Mouse (Mus musculus) heart, embryonic 11.5 days (tissue): ENCODE results near the gene Ankrd2. TPM values are rescaled to one million over a fixed set of nuclear protein-coding genes. Genes with fewer than 3 reads are reported as not detected.
A peak's percentile ranks its signal among the peaks of the same experiment; 100 is the strongest.

Source experiments
- ATAC-seq: fragments of 200-750 bp; cut with Nextera tagmentation; replicated peaks from 2 replicates; pipeline ENCODE4 v1.8.0; 2017; ENCODE audit warnings: moderate library complexity; ENCODE audit not compliant: insufficient number of reproducible peaks, low FRiP score, low TSS enrichment
- H3K27ac ChIP-seq: fragments of 300-500 bp; sonication (generic); 2 replicates; pipeline ENCODE4 v1.5.1; 2014; ENCODE audit warnings: mild to moderate bottlenecking, low read depth, low read length
- H3K27me3 ChIP-seq: fragments of 300-500 bp; sonication (generic); 2 replicates; pipeline ENCODE4 v1.6.1; 2014; ENCODE audit warnings: mild to moderate bottlenecking, low read length, mixed read lengths; ENCODE audit not compliant: control insufficient read depth, insufficient read depth
- H3K36me3 ChIP-seq: fragments of 300-500 bp; sonication (generic); 2 replicates; pipeline ENCODE4 v1.6.1; 2014; ENCODE audit warnings: mild to moderate bottlenecking, low read length, moderate library complexity, mixed read lengths; ENCODE audit not compliant: control insufficient read depth, insufficient read depth
- H3K4me1 ChIP-seq: fragments of 300-500 bp; sonication (generic); 2 replicates; pipeline ENCODE4 v1.6.1; 2014; ENCODE audit warnings: low read length; ENCODE audit not compliant: control insufficient read depth, insufficient read depth
- H3K4me2 ChIP-seq: fragments of 300-500 bp; sonication (generic); 2 replicates; pipeline ENCODE4 v1.6.1; 2014; ENCODE audit warnings: mild to moderate bottlenecking, moderate library complexity
- H3K4me3 ChIP-seq: fragments of 300-500 bp; sonication (generic); 2 replicates; pipeline ENCODE4 v1.5.1; 2014; ENCODE audit warnings: low read depth, low read length
- H3K9ac ChIP-seq: fragments of 300-500 bp; sonication (generic); 2 replicates; pipeline ENCODE4 v1.6.1; 2014; ENCODE audit warnings: mild to moderate bottlenecking, low read depth, low read length, moderate library complexity
- H3K9me3 ChIP-seq: fragments of 300-500 bp; sonication (generic); replicated peaks from 2 replicates; pipeline ENCODE4 v1.6.1; 2016; ENCODE audit warnings: low read length; ENCODE audit not compliant: control insufficient read depth
- WGBS: fragments of 180-500 bp; shearing (Covaris S2); extraction: QIAGEN DNeasy Blood & Tissue Kit; methylation state at CpG from one replicate; pipeline ENCODE4 v1.1.7; 2014; ENCODE audit not compliant: insufficient replicate concordance; 5-methylcytosine and 5-hydroxymethylcytosine counted together
- polyA plus RNA-seq: library from polyadenylated mRNA; unstranded; fragments of >200 nt; fragmentation: Nextera tagmentation; extraction: Ambion mirVana; gene quantifications from 2 replicates; pipeline ENCODE4 v1.2.1, GENCODE M21; 2014

Ankrd2 gene
- polyA plus RNA-seq, 1 experiment from 2014 or later = not detected

DNA sequence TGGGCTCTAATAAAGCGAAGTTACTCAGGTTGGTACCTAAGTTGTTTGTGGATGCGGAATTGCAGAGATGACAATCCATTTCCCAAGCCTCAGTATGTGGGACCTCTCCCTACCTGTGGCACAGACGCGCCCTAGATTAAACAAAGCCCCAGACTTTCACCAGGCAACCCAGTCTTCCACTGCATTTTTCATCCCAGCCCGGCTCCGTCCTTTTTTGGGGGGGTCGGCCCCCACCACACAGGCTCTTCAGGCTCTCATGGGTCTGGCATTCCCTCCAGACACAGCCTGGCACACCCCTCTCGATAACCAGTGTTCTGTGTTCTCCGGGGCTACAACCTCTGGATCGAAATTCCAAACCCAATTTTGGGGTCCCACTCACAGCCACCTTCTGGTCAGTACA is 49.9 kb downstream of the Ankrd2 start:
- no peak for ATAC-seq
- Histone ChIP-seq H3K36me3 (no peaks in the 10 kb centered on the region), H3K9ac (peak overlapping the region; percentile 77), H3K27ac (no peak overlapping the region), H3K4me2 (peak overlapping the region; percentile 90), H3K4me1 (peaks cover 8% of the 10 kb centered on the region; the same call in 1 of the 2 replicates), H3K4me3 (peak overlapping the region; percentile 75), H3K9me3 (no peaks in the 10 kb centered on the region), H3K27me3 (no peaks in the 10 kb centered on the region)
- 8% methylated on average over 10 of the region's 10 CpGs for WGBS

DNA sequence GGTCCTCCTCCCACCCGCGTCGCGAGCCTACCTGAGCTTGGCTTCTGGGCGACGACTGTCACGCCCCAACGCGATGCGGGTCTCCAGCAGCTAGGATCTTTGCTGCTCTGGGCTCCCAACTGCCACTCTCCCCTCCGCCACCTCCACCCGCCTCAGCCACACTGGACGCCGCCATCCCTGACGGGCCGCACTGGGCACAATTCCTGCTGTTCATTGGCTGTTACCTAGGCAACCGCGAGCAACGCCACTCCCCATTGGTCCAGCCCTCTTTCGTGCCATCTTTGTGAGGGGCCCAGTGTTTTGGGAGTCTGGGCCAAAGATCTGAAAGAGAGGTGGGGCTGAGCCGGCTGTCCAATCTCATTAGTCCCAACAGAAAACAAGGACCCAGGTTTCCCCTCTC is 50.4 kb downstream of the Ankrd2 start, which contains the start of gene Morn4:
Morn4 (minus strand) TSS at position 192 of the 400 bp plus-strand sequence.
- Histone ChIP-seq H3K9ac (peak within 1 kb of the TSS; percentile 77), H3K4me1 (peaks cover 9% of the 10 kb centered on the region; the same call in 1 of the 2 replicates), H3K9me3 (no peaks in the 10 kb centered on the region), H3K4me3 (peak within 1 kb of the TSS; percentile 75), H3K27ac (no peak within 1 kb of the TSS), H3K27me3 (no peaks in the 10 kb centered on the region), H3K36me3 (no peaks in the 10 kb centered on the region), H3K4me2 (peak within 1 kb of the TSS; percentile 90)
- WGBS = under 1% methylated on average over 21 of the region's 21 CpGs
- ATAC-seq = peak; percentile 62

DNA sequence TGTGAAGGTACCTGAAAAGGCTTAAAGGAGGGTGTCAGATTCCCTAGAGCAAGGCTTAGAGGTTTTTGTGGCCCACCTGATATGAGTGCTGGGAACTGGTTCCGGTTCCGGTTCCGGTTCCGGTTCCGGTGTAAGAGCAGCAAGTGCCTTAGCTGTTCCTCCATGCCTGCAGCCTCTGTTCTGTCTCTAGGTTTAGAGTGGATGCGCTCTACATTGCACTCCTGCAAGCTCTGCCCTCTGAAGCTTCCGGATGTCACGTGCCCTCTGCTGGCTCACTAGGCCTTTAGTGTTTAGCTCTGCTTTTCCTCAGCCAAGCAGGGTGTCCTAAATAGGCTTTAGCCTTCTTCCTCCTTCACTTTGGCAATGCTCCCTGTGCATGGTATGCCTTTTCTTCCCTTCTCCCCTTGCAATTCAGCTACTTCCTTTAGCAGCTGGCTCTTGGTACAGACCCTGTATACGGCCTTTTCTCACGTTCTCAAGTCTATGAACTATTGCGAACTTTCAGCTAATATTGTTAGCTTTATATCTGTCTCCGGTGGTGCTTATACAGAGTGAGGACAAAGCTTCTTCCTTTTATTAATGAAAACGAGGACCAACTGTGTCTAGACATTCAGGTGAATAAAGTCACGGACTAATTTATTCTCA is 53.4 kb downstream of the Ankrd2 start:
- Histone ChIP-seq H3K4me2 (peak overlapping the region; percentile 87), H3K9me3 (no peaks in the 10 kb centered on the region), H3K4me3 (peak overlapping the region; percentile 94), H3K27ac (peak overlapping the region; percentile 70), H3K27me3 (no peaks in the 10 kb centered on the region), H3K36me3 (no peaks in the 10 kb centered on the region; the same call in 1 of the 2 replicates), H3K9ac (peak overlapping the region; percentile 91; the same call in 1 of the 2 replicates), H3K4me1 (peaks cover 17% of the 10 kb centered on the region)
- no peak for ATAC-seq
- whole genome bisulfite sequencing = 28% methylated on average over 14 of the region's 14 CpGs

DNA sequence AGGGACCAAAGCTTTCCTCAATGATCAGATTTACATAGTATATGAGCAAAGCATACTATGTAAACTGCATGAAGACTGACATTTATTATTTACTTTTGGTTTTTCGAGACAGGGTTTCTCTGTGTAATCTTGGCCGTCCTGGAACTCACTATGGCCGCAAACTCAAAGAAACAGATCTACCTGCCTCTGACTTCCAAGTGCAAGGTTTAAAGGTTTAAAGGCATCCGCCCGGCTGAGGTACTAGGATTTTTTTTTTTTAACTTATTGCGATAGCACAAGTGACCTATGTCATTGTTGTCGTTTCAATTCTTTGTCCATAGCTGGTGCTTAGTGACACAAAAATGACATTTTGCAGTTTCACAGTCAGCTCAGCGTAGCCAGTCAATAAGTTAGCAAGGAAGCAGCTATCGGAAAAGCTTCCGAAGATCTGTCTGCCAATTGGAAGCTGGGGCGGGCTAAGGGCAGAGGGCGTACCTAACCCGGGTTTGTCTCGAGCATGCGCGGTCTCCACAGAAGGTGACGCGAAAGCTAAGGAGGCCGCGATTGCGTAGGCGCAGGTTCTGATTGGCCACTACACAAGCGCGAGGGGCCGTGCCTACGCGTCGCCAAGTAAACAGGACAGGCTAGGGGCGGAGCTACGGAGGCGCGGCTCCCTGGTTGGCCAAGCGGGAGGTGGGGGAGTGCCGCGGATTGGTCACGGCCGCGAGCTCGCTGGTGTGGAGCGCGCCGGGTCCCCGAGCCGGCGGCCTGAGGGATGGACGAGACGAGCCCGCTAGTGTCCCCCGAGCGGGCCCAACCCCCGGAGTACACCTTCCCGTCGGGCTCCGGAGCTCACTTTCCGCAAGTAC is 54.2 kb downstream of the Ankrd2 start, which contains the start of gene Pi4k2a:
Pi4k2a (plus strand) TSS at position 723 of the 848 bp plus-strand sequence.
- Histone ChIP-seq H3K36me3 (no peaks in the 10 kb centered on the region; the same call in 1 of the 2 replicates), H3K27me3 (no peaks in the 10 kb centered on the region), H3K9ac (peak within 1 kb of the TSS; percentile 91), H3K4me3 (peak within 1 kb of the TSS; percentile 94), H3K27ac (peak within 1 kb of the TSS; percentile 92), H3K4me2 (peak within 1 kb of the TSS; percentile 87), H3K9me3 (no peaks in the 10 kb centered on the region), H3K4me1 (peaks cover 17% of the 10 kb centered on the region)
- ATAC-seq = peak; percentile 97
- WGBS = under 1% methylated on average over 54 of the region's 55 CpGs

DNA sequence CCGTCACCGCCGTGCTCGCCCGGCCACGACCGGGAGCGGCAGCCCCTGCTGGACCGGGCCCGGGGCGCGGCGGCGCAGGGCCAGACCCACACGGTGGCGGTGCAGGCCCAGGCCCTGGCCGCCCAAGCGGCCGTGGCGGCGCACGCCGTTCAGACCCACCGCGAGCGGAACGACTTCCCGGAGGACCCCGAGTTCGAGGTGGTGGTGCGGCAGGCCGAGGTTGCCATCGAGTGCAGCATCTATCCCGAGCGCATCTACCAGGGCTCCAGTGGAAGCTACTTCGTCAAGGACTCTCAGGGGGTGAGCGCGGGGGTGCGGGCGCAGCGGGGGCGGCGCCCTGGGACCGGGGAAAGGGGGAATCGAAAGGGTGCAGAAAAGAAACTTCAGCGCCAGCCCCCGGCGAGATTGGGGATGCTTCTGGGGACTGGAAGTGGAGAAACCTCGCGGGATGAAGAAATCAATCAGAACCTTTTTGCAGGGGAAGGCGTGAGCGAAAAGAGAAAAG is 54.9 kb downstream of the Ankrd2 start:
- H3K9ac ChIP-seq = peak overlapping the region; percentile 91
- H3K4me3 ChIP-seq = peak overlapping the region; percentile 94
- no peaks in the 10 kb centered on the region; the same call in 1 of the 2 replicates for H3K36me3 ChIP-seq
- WGBS = under 1% methylated on average over 52 of the region's 52 CpGs
- H3K27ac ChIP-seq = peak overlapping the region; percentile 92
- peaks cover 14% of the 10 kb centered on the region for H3K4me1 ChIP-seq
- peak overlapping the region; percentile 87 for H3K4me2 ChIP-seq
- no peaks in the 10 kb centered on the region for H3K27me3 ChIP-seq
- no peaks in the 10 kb centered on the region for H3K9me3 ChIP-seq
- peak; percentile 64 for ATAC-seq

Other genes with a start within 250 kb of the Ankrd2 start
- gene Arhgap19, start 234.0 kb upstream of the Ankrd2 start, polyA plus RNA-seq = 20.8 and 22.8 TPM in 2 replicates
- 3.5 and 3.6 TPM in 2 replicates for gene Frat1, start 206.0 kb upstream of the Ankrd2 start, polyA plus RNA-seq
- 1.1 and 2.2 TPM in 2 replicates for gene Frat2, start 187.9 kb upstream of the Ankrd2 start, polyA plus RNA-seq
- gene Rrp12, start 139.8 kb upstream of the Ankrd2 start, polyA plus RNA-seq = 8.5 and 10.4 TPM in 2 replicates
- 1,127 and 1,144 TPM in 2 replicates for gene Pgam1, start 124.1 kb upstream of the Ankrd2 start, polyA plus RNA-seq
- gene Exosc1, start 102.6 kb upstream of the Ankrd2 start, polyA plus RNA-seq = 50.6 and 54.8 TPM in 2 replicates
- gene Zdhhc16, start 102.5 kb upstream of the Ankrd2 start, polyA plus RNA-seq = 49.5 and 49.6 TPM in 2 replicates
- 24.8 and 26.9 TPM in 2 replicates for gene Mms19, start 54.8 kb upstream of the Ankrd2 start, polyA plus RNA-seq
- gene Ubtd1, start 54.2 kb upstream of the Ankrd2 start, polyA plus RNA-seq = 9.7 and 10.2 TPM in 2 replicates
- gene Hoga1, start 9.6 kb downstream of the Ankrd2 start, polyA plus RNA-seq = 0.72 and 1.6 TPM in 2 replicates
- gene 4933411K16Rik, start 16.2 kb downstream of the Ankrd2 start, polyA plus RNA-seq = not detected in 2 replicates
- 17.7 and 18.7 TPM in 2 replicates for gene Morn4, start 50.4 kb downstream of the Ankrd2 start, polyA plus RNA-seq
- 14.6 and 16.3 TPM in 2 replicates for gene Pi4k2a, start 54.5 kb downstream of the Ankrd2 start, polyA plus RNA-seq
- 29.5 and 31.1 TPM in 2 replicates for gene Avpi1, start 93.1 kb downstream of the Ankrd2 start, polyA plus RNA-seq
- 13.9 and 14.4 TPM in 2 replicates for gene Marveld1, start 111.4 kb downstream of the Ankrd2 start, polyA plus RNA-seq
- 11.6 and 13.5 TPM in 2 replicates for gene Zfyve27, start 128.0 kb downstream of the Ankrd2 start, polyA plus RNA-seq
- 5.7 and 6.1 TPM in 2 replicates for gene Sfrp5, start 166.3 kb downstream of the Ankrd2 start, polyA plus RNA-seq
- gene Golga7b, start 211.6 kb downstream of the Ankrd2 start, polyA plus RNA-seq = 0.10 and 0.20 TPM in 2 replicates